Mouse (Mus musculus) kidney, embryonic 14.5 days (tissue): Measurements from ENCODE around the gene Gm3854. TPM values are rescaled to one million over a fixed set of nuclear protein-coding genes. Genes with fewer than 3 reads are reported as not detected.

Experiments
- ATAC-seq: fragments of 200-750 bp; cut with Nextera tagmentation; 2 replicates; pipeline ENCODE4 v1.8.0; 2017; ENCODE audit warnings: moderate number of reproducible peaks, mild to moderate bottlenecking, moderate TSS enrichment, moderate library complexity; ENCODE audit not compliant: low FRiP score, low TSS enrichment
- H3K27ac ChIP-seq: fragments of 300-500 bp; sonication (generic); 2 replicates; pipeline ENCODE4 v1.5.1; 2014; ENCODE audit warnings: low read depth, mild to moderate bottlenecking, low read length, moderate library complexity, mixed read lengths
- H3K27me3 ChIP-seq: fragments of 300-500 bp; sonication (generic); 2 replicates; pipeline ENCODE4 v1.6.1; 2014; ENCODE audit warnings: mild to moderate bottlenecking, low read length; ENCODE audit not compliant: control insufficient read depth, insufficient read depth
- H3K36me3 ChIP-seq: fragments of 300-500 bp; sonication (generic); 2 replicates; pipeline ENCODE4 v1.6.1; 2014; ENCODE audit warnings: low read length, mixed read lengths; ENCODE audit not compliant: control insufficient read depth, insufficient read depth
- H3K4me1 ChIP-seq: fragments of 300-500 bp; sonication (generic); 2 replicates; pipeline ENCODE4 v1.6.1; 2014; ENCODE audit warnings: low read length, mixed read lengths; ENCODE audit not compliant: control insufficient read depth, insufficient read depth
- H3K4me2 ChIP-seq: fragments of 300-500 bp; sonication (generic); replicated peaks from 2 replicates; pipeline ENCODE4 v1.6.1; 2014; ENCODE audit warnings: low read depth, mild to moderate bottlenecking, low read length
- H3K4me3 ChIP-seq: fragments of 300-500 bp; sonication (generic); 2 replicates; pipeline ENCODE4 v1.5.1; 2014; ENCODE audit warnings: mild to moderate bottlenecking, low read length
- H3K9ac ChIP-seq: fragments of 300-500 bp; sonication (generic); 2 replicates; pipeline ENCODE4 v1.6.1; 2014; ENCODE audit warnings: low read depth, mild to moderate bottlenecking, low read length, moderate library complexity
- H3K9me3 ChIP-seq: fragments of 300-500 bp; sonication (generic); 2 replicates; pipeline ENCODE4 v1.6.1; 2016; ENCODE audit warnings: low read length; ENCODE audit not compliant: control insufficient read depth
- WGBS: fragments of 180-500 bp; shearing (Covaris S2); extraction: QIAGEN DNeasy Blood & Tissue Kit; methylation state at CpG from one replicate; pipeline ENCODE4 v1.1.7; 2014; 5-methylcytosine and 5-hydroxymethylcytosine counted together
- polyA plus RNA-seq: library from polyadenylated mRNA; unstranded; fragments of >200 nt; fragmentation: Nextera tagmentation; extraction: Ambion mirVana; gene quantifications from 2 replicates; pipeline ENCODE4 v1.2.1, GENCODE M21; 2014

Gm3854 gene
- polyA plus RNA-seq, 1 experiment from 2014 or later, result 2.6 TPM

DNA sequence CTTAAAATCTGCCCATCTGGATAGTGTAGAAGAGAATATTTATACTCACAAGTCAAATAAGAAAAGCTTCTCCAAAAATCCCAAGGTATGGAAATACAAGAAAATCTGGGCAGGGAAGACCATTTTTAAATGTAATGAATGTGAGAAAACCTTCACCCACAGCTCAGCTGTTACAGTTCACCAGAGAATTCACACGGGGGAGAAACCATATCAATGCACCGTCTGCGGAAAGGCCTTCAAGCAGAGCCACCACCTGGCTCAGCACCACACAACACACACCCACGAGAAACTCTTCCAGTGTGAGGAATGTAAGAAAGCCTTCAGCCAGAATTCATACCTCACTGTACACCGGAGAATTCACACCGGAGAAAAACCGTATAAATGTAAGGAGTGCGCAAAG is 34.9 kb downstream of the Gm3854 start:
- H3K36me3 ChIP-seq, result no peaks in the 10 kb centered on the region; the same call in 1 of the 2 replicates
- H3K4me1 ChIP-seq, result no peaks in the 10 kb centered on the region
- no peaks in the 10 kb centered on the region for H3K9me3 ChIP-seq
- 84% methylated on average over 8 of the region's 8 CpGs for WGBS
- no peaks in the 10 kb centered on the region for H3K27me3 ChIP-seq
- ATAC-seq, result no peak
- no peak overlapping the region for H3K4me3 ChIP-seq
- H3K27ac ChIP-seq, result no peak overlapping the region
- H3K9ac ChIP-seq, result no peak overlapping the region
- H3K4me2 ChIP-seq, result no peak overlapping the region

DNA sequence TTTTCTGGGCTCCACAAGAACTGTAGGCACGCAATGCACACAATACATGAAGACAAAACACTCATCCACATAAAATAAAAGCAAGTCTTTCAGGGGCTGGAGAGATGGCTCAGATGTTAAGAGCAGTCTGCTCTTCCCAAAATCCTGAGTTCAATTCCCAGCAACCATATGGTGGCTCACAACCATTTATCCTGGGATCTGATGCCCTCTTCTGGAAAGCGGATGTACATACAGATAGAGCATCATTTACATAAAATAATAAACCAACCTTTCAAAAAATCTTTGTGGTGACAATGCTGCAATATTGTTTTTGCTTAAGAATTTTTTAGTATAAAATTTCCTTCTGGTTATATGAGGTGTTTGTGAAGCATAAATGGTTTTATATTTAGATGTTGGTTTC is 37.9 kb downstream of the Gm3854 start:
- no peaks in the 10 kb centered on the region; the same call in 1 of the 2 replicates for H3K36me3 ChIP-seq
- ATAC-seq, result no peak
- H3K27me3 ChIP-seq, result no peaks in the 10 kb centered on the region
- H3K9ac ChIP-seq, result no peak overlapping the region
- no peaks in the 10 kb centered on the region for H3K9me3 ChIP-seq
- H3K4me1 ChIP-seq, result no peaks in the 10 kb centered on the region
- H3K27ac ChIP-seq, result no peak overlapping the region
- H3K4me2 ChIP-seq, result no peak overlapping the region
- WGBS, result 84% methylated on average over 2 of the region's 2 CpGs
- H3K4me3 ChIP-seq, result no peak overlapping the region

DNA sequence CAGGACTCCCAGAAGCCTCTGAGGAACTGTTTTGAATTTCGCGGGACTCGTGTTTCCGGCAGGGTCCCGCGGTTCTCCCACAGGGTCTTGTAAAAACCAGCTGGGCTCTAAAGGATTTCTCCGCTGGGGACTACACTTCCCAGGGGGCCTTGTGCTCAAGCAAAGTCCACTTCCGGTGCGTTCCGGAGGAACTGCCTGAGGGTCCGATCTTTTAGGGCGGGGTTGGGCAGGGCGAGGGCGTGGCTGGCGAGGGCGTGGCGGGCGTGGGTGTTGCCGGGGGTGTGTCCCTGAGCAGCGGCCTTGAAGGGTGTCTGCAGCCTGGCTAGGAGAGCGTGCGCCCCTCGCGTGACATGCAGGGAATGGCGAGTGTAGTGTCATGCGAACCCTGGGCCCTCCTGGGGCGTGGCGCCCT is 39.5 kb downstream of the Gm3854 start, which contains the start of gene Zfp28:
Zfp28 (plus strand) TSS at position 252 of the 412 bp plus-strand sequence.
- Histone ChIP-seq H3K27me3 (no peaks in the 10 kb centered on the region), H3K9ac (peak within 1 kb of the TSS; percentile 50; the same call in 1 of the 2 replicates), H3K36me3 (no peaks in the 10 kb centered on the region; the same call in 1 of the 2 replicates), H3K4me3 (peak within 1 kb of the TSS; percentile 53), H3K4me1 (no peaks in the 10 kb centered on the region), H3K9me3 (no peaks in the 10 kb centered on the region), H3K27ac (no peak within 1 kb of the TSS), H3K4me2 (peak within 1 kb of the TSS; percentile 55)
- ATAC-seq, result peak; percentile 97
- WGBS, result under 1% methylated on average over 28 of the region's 28 CpGs

DNA sequence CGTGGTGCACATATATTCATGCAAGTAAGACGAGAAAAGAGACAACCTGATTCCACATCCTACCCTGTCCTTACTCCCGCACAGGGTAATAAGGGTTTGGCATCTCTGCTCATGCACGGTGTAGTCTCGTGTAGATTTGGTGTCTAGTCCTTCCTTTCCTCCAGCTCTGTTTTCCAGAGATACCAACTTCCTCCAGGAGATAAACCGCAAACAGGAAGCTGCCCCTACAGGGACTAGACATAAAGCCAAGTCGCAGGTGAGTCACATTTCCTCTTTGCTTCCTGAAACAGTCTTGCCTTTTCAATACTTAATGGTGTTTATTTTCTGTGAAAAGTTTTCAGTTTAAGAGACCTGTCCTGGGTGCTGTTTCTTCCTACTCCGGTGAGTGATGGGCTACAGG is 40.5 kb downstream of the Gm3854 start:
- H3K27me3 ChIP-seq, result no peaks in the 10 kb centered on the region
- WGBS, result 65% methylated on average over 8 of the region's 8 CpGs
- ATAC-seq, result 0 out of 2 replicates have a peak, but pooled peaks have one; percentile 4
- no peaks in the 10 kb centered on the region for H3K4me1 ChIP-seq
- peak overlapping the region; percentile 50; the same call in 1 of the 2 replicates for H3K9ac ChIP-seq
- no peak overlapping the region for H3K27ac ChIP-seq
- H3K4me3 ChIP-seq, result peak overlapping the region; percentile 53; the same call in 1 of the 2 replicates
- H3K4me2 ChIP-seq, result peak overlapping the region; percentile 55
- no peaks in the 10 kb centered on the region for H3K9me3 ChIP-seq
- H3K36me3 ChIP-seq, result no peaks in the 10 kb centered on the region

DNA sequence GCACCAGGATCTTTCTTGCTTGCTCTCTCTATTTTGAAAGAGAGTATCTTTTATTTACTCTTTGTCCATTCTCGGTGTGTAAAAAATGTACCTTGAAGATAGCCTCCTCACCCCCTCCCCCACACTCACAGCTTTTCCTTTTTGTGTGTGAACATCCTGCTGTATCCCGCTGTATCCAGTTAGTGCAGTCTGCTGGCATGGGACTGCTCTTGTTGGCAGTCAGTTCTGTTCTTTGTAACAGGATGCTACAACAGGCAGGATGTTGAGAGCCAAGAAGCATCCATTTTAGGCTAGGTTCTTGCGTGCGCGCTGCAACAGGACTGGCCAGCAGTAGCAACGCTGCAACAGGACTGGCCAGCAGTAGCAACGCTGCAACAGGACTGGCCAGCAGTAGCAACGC is 43.4 kb downstream of the Gm3854 start:
- no peak for ATAC-seq

DNA sequence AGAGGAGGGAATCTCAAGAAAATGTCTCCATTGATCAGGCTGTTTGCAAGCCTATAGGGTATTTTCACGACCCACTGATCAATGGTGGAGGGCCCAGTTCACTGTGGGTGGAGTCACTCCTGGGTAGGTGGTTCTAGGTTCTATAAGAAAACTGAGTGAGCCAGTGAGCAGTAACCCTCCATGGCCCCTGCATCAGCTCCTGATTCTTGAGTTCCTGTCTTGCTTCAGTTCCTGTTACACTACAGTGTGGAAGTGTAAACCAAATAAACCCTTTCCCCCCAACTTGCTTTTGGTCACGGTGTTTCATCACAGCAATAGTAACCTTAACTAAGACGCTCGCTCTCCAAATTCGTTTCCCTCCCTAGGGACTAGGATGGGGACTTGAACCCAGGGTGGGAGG is 45.4 kb downstream of the Gm3854 start:
- H3K4me1 ChIP-seq, result no peaks in the 10 kb centered on the region
- no peak overlapping the region for H3K27ac ChIP-seq
- peaks cover 15% of the 10 kb centered on the region; the same call in 1 of the 2 replicates for H3K36me3 ChIP-seq
- H3K4me2 ChIP-seq, result no peak overlapping the region
- no peaks in the 10 kb centered on the region for H3K27me3 ChIP-seq
- WGBS, result 86% methylated on average over 5 of the region's 5 CpGs
- no peaks in the 10 kb centered on the region for H3K9me3 ChIP-seq
- ATAC-seq, result no peak
- H3K9ac ChIP-seq, result no peak overlapping the region
- H3K4me3 ChIP-seq, result no peak overlapping the region

More for the DNA sequence above, 43.4 kb downstream of the Gm3854 start:
- no peak overlapping the region for H3K4me2 ChIP-seq
- H3K27me3 ChIP-seq, result no peaks in the 10 kb centered on the region
- H3K27ac ChIP-seq, result no peak overlapping the region
- no peaks in the 10 kb centered on the region for H3K9me3 ChIP-seq
- H3K4me1 ChIP-seq, result no peaks in the 10 kb centered on the region
- H3K36me3 ChIP-seq, result peaks cover 6% of the 10 kb centered on the region; the same call in 1 of the 2 replicates
- no peak overlapping the region for H3K9ac ChIP-seq
- no peak overlapping the region for H3K4me3 ChIP-seq
- WGBS, result 96% methylated on average over 8 of the region's 8 CpGs

DNA sequence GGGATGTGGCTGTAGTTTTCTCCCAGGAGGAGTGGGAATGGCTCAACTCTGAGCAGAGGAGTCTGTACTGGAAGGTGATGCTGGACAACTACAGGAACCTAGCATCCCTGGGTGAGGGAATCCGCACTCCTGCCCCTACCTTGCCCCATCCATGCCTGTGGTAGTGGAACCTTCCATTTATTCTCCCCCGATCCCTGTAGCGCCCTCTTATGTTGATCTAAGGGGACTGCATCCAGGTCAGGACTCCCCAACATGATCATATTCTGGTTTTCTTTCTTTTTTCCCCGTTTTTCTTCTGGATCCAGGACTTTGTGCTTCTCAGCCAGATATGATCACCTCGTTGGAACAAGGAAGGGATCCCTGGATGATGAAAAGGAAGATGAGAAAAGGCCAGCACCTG is 45.9 kb downstream of the Gm3854 start:
- Histone ChIP-seq H3K27me3 (no peaks in the 10 kb centered on the region), H3K27ac (no peak overlapping the region), H3K9ac (no peak overlapping the region), H3K36me3 (peaks cover 16% of the 10 kb centered on the region; the same call in 1 of the 2 replicates), H3K9me3 (no peaks in the 10 kb centered on the region), H3K4me2 (no peak overlapping the region), H3K4me1 (no peaks in the 10 kb centered on the region), H3K4me3 (no peak overlapping the region)
- 73% methylated on average over 5 of the region's 5 CpGs for WGBS
- no peak for ATAC-seq

DNA sequence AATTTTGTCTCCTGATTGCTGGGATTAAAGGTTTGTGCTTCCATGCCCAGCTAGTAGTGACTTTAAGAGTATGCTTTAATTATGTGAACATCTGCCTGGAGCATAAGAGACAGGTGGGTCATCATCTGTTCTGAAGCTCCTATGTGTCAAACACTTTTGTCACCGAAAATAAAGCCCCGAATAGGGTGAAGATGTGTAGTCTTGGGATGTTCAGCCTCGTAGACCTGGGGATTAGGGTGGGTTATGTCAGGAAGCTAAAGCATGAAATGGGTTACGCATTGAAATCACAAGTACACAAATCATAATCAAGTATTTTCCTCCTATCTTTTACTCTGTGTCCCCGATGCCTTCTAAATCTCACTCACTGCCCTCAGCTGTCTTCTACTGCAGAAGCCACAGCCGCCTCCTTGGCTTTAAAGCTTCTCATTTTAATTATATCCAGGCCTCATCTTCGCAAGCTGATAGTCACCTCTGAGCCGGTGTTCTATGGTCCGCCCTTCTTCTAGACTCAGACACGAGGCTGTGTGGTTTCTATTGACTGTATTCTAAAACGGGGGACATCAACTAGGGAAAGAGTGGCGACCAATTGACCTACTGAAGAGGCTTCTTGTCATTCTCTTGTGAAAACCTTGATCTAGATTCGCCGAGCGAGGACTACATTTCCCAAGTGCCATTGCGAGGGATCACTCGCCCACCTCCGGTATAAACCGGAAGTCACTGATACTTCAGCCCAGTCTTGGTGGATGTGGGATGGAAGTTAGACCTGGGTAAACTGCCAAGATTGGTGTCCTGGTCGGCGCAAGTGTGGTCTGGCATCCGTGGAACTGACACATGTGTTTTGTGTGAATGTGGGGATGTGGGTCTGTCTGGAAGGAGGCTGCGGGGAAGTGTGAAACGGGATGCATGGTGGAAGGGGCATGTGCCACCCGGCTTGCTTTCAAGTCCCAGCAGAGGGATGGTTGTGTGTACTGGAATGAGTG is 54.7 kb downstream of the Gm3854 start, which contains the start of gene Smim17:
Smim17 (plus strand) TSS at position 720 of the 980 bp plus-strand sequence.
- WGBS, result 29% methylated on average over 25 of the region's 25 CpGs
- H3K9me3 ChIP-seq, result no peaks in the 10 kb centered on the region
- H3K27ac ChIP-seq, result no peak within 1 kb of the TSS
- peak; percentile 91 for ATAC-seq
- no peaks in the 10 kb centered on the region for H3K4me1 ChIP-seq
- peak within 1 kb of the TSS; percentile 52; the same call in 1 of the 2 replicates for H3K9ac ChIP-seq
- peak within 1 kb of the TSS; percentile 55 for H3K4me2 ChIP-seq
- peaks cover 4% of the 10 kb centered on the region; the same call in 1 of the 2 replicates for H3K36me3 ChIP-seq
- peak within 1 kb of the TSS; percentile 49 for H3K4me3 ChIP-seq
- H3K27me3 ChIP-seq, result no peaks in the 10 kb centered on the region
